Mouse (Mus musculus) CH12F3 (cell line): ENCODE measurements at regions not wholly inside any gene's neighbourhood (a gene's known extent, or its start where the extent isn't known, plus 50 kb on each side); places are given as distances from the start of the nearest gene placed in this dataset.

Experiments used
- in situ Hi-C: fragments of 300-500 bp; cut with MboI; formaldehyde crosslinking; loops from 2 replicates; pipeline ENCODE4 v1.14.3; 2020; ENCODE audit warnings: low sequenced_read_pairs

DNA sequence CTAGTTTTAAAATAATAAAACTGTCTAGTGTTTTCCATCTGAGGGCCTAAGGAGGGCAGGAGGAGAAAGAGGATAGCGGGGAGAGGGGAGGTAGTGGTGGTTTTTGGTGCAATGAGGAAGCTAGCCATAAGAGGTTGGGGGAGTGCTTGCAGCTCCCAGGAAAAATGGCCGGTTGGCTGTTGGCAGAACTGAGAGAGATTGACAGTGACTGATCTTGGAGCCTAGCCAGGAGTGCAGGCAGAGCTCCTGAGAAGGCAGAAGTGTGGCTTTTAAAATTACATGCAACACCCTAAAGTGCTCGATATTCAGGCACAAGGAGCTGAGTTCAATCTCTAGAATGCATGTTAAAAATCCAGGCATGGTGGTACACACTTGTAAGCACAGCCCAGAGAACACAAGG, 938.3 kb upstream of the 2610301B20Rik start:
- in situ Hi-C loops = no loop called here

DNA sequence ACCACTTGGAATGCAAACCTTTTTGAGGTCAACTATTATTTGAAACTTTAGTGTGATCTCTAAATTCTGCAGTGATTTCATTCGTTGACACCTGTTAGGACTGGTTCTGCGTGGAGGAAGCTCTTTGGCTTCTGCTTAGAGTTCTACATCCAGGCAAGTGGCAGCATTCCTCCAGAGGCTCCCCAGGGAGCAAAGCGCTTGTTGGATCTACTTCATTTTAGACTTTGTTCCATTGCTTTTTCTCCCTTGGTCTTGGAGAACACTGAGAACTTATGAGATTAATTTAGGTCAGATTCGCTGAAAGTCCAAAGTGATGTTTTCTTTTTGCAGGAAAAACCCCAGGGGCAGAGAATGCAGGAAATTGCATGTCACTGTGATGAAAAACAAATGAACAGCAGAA, 922.9 kb upstream of the 2610301B20Rik start:
- in situ Hi-C loops = no loop called here

DNA sequence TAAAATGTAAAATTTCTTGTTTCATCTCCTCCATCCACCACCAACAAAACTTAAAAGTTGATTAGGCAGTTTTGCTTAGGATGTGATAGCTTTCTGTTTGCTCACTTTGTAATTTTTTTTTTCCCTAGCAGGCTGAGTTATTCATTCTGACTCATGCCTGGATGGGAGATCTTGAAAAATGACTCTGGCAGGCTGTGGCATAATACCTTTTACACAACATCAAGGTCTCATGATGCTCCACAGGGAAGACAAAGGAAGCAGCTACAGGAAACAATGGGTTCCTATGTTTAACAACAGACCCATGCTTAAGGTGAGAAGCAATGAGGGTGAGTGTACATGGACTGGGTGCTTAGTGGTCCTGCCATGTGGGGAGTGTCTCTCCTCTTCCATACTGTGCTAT, 899.7 kb upstream of the 2610301B20Rik start:
- in situ Hi-C loops = no loop called here

DNA sequence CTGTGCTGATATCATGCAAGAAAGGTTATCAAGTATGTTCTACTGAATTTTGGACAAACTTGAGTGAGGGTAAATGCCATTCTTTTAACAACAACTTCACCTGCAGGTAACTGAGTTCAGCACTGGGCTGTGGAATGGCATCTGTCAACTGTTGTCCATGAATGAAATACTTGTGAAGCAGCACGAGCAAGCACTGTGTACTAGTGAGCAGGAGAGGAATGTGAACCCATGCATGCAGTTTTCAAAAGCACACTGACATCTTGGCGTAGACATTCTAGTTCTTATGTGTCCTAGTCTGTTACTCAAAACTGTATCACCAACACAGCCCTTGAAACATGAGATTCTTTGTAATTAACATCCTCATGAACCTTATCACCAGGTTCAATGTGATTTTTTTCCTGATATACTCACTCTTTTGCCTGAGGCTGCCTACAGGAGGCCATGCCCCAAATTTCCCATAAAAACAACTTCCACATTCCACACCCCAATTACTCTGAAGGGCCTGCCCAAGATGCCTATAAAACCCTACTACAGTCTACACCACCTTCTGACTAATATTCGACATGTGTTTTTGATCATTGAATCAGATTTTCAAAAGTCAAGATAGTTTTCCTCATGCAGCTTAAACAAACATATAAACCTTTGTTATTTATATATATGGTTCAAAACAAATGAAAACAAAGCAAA, 892.8 kb upstream of the 2610301B20Rik start:
- in situ Hi-C loops = no loop called here

DNA sequence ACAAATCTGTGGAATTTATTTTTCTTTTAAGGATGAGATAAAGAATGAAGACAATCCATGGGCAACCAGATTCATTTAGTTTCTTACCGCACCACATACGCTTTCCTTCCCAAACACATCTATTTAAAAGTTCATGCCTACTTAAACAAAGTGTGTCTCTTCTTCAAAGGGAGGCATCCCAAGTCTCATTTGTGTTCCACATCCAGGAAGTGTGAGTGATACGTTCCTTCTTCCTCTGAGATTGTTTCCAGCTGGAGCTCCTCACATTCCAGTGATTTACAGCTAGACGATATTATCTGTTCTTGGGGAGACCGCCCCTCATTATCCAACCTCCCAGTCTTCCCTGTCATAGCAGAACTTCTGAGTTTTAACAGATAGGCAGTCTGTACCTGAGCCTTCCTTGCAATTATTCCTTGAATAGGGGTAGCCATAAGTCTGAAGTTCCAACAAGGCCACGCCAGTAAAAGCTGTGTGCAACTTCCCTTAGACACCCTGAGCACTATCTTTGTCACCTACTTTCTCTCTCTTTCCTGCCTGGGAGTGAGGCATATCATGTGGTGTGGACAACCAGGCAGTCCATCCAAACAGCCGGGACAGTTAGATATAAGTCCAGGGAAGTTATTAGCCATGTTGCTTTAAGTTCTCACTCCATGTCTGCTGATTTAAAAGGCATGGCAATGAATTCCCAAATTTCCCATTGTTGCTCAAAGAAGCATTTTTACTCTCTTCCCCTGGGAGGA, 891.3 kb upstream of the 2610301B20Rik start:
- in situ Hi-C loops = no loop called here

DNA sequence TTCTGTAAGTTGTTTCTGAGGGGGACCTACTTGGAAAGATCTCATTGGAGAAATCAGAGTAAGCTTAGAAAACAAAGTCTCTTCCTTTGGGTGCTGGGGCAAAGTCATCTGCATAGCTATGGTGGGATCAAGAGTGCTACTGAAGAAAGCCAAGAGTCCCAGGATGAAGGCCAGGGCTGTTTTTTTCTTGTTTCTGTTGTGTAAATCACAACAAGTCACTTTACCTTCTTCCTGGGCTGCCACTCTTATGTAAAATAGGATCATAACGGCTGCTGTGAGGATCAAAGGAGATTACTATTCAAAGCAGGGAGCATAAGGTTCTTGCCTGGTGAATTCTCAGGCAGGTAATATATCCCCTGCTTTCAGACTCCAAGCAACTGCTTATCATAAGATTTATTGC, 880.4 kb upstream of the 2610301B20Rik start:
- in situ Hi-C loops = no loop called here

DNA sequence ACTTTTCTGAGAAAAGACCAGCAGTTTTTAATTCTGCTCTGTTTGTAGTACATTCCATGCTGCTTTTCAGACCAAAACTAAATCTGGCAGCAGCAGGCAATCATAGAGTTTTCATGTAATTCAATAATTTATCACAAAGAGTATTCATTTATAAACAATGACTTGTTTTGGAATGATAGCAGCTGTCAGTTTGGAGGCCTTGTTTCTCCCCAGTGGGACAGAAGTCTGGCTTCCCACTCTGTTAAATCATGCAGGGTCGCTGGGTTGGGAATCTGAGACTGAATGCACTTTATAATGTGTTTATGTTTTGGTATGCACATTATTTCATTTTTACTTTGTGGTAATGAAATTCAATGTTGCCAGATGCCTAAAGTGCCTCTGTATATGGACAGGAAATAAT, 879.8 kb upstream of the 2610301B20Rik start:
- in situ Hi-C loops = no loop called here

DNA sequence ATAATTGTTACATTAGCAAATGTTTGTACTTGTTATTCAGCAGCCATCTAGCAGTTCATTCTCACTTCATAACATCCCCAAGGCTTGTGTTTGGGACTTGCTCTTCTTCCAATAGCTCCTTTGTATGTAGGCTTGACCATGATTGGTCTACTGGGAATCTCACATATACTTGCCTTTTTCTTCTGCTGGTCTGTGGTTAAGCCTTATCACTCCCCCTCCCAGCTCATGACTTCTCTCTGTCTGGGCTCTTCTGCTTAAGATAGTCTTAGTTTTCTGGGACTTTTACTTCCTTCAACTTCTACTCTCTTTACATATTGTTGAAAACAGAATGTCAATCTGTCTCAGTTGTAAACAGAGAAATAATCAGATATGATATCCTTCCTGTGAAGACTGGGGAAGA, 844.0 kb upstream of the 2610301B20Rik start:
- in situ Hi-C loops = no loop called here

DNA sequence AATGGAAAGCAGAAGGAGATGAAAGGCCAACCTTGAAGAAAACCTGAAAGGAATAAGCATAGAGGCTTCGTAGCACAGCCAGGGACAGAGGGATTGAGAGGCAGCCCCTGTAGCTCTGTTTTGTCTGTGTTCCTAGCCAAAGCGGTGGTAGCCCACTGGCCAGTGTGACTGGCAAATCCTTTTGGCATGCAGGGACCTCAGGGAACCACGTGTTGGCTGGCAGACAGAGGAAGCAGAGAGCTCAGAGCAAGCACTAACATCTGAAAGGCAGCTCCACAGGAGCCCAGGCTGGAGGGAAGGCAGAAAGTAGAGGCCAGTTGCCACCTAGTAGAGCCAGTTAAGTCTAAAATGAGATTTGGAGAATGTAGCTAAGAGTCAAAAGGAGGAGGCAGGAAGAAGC, 842.5 kb upstream of the 2610301B20Rik start:
- in situ Hi-C loops = no loop called here

DNA sequence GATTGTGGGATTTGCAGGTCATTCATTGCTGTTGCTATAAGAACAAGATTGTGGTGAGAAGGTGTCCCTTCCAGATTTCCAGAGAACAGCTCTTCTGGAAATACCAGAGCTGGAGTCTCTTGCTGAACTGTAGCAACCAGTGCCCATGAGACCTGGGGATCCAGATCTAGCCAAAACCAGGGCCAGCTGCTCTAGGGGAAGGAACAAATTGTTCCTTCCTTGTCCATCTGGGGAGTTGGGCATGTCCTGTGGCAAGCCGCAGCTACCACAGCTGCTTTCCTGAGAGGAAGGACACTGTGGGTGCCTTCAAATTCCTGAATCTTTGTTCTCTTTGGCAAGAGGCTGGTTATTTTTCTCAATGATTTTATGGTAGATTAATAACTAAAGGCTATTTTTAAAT, 839.0 kb upstream of the 2610301B20Rik start:
- in situ Hi-C loops = no loop called here

DNA sequence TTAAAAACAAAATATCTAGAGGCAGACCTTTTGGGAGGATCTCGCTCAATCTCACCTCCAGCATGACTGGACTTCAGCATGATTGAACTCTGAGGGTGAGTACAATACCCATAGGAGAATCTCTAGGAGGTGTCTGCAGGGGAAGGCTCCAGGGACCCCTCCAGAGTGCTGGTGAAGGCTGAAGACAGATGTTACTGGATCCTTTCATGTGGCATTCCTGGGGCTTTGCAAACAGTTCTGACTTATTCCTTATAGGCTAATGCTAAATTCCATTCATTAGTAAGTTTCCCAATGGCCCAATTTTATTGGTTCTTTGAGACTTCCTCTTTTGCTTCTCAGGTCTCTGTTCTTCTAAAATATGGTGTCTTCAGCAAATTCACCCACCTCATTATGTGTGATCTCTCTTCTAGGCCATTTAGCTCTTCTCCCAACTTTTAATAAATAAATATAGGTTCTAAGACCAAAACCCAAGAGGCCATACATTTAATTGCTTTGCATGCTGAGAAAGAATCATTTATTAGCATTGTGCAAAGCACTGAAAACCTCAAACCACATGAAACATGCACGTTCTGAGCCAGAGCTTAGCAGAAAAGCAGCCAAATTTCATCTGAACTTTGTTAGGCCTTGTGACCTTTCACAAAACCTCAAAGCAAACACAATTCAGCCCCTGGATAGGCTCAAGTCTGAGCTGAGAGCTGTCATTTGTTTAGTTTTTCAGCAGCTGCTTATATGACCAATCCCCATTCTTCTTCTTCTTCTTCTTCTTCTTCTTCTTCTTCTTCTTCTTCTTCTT, 832.8 kb upstream of the 2610301B20Rik start:
- in situ Hi-C loops = no loop called here

DNA sequence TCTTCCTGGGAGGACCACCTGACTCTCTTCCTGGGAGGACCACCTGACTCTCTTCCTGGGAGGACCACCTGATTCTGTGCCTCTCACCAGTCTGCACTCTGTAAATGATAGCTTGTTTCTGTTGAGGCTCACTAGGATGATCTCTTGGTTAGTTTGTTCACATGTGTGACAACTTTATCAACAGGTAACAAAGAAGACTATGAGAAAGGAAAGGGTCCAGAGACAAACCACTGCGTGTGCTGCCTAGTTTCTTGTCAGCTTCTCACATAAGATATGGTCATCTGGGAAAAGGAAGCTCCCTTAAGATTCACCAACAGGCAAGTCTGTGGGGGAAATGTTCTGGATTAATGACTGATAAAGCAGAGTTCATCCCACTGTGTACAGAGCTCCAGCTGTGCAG, 825.5 kb upstream of the 2610301B20Rik start:
- in situ Hi-C loops = no loop called here

DNA sequence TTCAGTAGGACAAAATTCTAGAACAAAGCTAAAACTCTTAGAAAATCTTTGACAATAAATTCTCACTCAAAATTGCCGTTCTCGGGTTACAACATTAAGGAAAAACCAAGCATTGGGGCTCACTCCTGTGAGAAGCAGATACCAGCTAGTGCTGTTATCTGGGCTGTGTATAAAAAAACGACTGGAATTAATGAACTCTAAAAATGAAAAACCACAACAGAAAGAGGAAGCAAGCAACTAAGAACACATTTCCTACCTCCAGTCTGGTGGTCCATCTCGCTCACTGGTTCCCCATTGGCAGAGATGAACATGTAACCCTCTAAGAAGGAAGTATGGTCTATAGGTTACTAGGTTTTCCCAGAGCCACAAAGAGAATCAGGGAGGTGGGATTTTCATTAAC, 824.9 kb upstream of the 2610301B20Rik start:
- in situ Hi-C loops = no loop called here

DNA sequence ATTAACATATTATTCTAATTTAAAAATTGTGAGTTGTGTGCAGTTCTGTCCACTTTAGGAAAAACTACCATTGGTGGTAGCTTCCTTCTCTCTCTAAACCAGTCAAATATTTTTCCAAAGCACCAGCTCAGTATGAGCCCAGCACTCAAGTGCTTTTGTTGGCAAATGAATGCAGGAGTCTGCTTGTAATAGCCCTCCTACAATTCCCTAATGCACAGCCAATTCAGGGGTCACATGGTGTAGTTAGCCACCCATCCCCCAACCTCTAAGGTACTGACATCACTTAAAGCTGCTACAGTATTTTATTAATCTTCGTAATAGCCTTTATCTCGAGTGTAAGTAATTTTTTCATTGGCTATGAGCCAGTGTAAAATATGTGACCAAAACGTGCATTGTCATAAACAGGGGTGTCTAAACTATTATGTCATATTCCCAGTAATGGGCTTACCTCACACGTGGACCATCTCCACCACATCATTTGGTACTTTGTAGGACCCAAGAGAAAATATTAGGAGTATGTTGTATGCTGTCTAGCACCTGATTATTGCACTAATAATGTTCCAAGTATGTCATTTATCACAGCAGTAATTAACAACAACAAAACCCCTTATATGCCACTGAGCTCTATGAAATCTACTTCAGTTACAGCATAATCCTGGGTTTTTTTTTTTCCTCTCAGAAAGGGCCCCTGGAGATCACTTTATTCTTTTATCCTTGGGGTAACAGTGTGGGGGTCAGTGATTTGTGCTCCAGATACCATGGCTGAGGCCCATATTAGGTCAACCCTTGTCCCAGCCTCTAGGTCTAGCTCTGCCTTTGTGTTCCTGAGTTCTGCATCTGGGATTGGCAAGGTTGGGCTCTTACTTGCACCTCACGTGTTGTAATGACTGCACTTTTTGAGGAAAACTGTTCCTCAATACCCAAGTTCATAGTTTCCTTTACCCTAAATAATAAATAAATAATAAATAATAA, 822.7 kb upstream of the 2610301B20Rik start:
- in situ Hi-C loops = no loop called here

DNA sequence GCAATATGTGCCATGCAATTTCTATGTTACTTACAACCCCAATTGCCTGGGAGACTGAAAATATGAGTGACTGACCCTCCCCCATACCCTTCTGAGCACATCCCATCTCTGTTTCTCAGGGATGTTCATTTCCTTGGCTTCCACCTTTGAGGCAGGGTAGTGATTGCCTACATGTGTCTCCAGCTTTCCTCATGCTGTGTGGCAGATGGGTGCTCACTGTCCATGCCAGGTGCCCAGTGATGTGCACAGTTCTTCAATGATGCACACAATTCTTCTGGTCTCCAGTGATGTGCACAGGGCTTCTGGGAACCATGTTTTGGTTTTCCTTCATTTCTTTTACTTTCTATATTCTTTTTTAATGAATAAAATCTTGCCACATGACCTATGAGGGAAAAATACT, 821.4 kb upstream of the 2610301B20Rik start:
- in situ Hi-C loops = no loop called here

DNA sequence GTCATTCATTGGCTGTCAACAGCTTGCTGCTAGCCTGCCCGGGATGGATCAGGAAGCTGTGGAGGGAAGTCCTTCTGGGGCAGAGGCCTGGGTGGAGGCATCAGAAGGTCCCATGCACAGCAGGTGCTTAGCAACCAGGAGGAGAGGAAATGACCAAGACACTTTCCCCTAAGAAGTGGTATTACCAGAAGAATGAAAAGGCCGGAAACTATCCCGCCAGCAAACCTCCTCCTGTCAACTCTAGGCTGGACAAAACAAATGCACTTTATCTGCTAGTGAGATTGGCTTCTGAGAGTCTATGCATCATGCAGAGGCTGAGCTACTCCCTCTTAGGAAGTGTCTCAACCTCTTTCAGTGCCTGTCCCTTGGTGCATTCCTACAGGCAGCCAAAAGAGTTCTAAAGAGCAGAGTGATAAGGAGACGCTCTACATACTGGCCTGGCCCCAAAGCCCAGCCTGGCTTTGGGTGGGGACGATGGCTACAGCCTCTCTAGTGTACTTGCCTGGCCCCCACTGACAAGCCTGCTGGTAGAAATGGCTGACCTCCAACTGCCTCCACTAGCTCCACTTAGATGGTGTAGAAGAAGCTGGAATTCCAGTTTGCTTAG, 801.7 kb upstream of the 2610301B20Rik start:
- in situ Hi-C loops = no loop called here

DNA sequence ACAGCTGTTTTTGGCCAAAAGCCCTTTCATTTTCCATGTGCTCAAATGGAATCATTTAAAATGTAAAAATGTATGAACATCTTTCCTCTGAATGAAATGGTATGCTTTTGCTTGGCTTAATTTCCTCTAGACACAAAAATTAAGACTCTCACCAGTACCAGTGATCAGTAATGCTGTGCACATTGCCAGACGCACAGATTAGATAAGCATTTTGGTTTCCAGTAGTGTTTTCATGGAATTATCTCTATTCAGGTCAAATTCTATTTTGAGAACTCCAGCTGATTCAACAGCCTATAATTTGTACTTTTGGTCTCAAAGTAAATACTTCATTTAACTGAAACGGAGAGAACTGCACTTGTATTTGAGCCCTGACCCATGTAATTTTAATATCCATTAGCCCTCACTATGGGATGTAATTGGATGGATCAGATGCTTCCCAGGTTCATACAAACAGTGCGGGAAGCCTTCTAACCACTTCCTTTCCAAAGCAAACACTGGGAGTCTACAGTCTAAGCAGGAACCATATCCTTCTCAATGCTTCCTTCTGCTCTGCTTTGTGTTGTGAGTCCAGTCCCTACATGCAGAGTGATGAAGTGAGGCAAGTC, 794.6 kb upstream of the 2610301B20Rik start:
- in situ Hi-C loops = no loop called here

DNA sequence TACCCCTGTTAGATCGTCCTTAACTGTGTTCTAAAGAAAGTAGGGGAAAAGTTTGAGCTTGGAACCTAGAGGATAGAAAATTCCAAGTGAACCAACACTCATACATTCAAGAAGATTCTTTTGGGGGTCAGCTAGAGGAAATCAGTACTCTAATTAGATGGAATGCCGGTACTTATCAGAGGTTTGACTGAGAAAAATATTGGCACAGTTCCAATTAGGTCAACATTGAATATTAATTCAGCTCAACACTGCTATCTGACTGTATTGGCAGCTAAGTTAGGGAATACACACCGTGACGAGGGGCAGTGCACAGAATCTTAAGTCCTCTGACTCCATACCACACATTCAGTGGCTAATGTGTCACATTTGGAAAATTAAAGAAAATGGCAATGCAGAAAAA, 759.5 kb upstream of the 2610301B20Rik start:
- in situ Hi-C loops = no loop called here

DNA sequence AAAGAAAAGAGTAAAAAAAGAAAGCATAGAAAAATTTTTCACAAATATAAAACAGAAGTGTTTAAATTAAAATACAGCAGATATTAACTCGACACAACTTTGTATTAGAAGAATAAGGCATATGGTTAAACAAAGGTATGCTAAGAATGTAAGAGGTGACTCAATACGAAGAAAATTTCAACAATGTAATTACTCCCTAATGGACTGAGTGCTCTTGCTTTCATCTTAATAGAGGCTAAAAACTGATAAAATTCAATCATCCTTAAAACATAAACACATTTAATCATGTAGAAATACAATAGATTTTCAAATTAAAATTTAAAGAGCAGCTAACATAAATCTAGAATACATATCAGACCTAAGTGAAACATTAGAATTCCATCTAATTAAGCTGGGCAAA, 756.3 kb upstream of the 2610301B20Rik start:
- in situ Hi-C loops = no loop called here

DNA sequence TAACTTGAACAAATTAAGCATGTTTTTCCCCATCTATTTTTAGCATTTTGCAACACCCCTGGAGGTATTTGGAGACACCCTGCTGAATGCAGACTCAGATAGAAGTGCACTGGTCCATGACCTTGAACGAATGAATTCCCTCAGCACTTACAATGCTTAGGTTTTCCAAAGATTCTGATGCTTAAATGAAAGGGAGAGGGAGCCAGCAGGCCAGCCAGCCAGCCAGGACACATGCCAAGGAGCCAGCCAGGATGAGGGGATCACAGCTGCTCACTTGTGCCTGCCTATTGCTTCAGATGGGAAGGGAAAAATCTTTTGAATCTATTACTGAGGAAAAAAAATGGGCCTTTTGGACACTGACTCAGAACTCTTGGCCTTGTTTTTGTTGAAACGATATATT, 750.0 kb upstream of the 2610301B20Rik start:
- in situ Hi-C loops = no loop called here
